Mouse (Mus musculus): ENCODE measurements at regions not wholly inside any gene's neighbourhood (a gene's known extent, or its start where the extent isn't known, plus 50 kb on each side); places are given as distances from the start of the nearest gene placed in this dataset.
"Not testable (repeated sequence)": the region's sequence is repeated elsewhere in the genome, so short reads cannot be mapped to it uniquely, and the experiment has no call there.

GRCm38 (mm10) chr17:6489926-6490564 lies 60.1 kb downstream of the Dynlt1b start:
- in situ Hi-C loops (cut with MboI, MseI) = loop anchor here (5.0 kb wide), 2 partner anchors 168 to 233 kb away; partner anchors contain the start of gene Tmem181a (in 1 of the 2)

- in situ Hi-C loops (cut with MboI, MseI) = loop anchor here (5.0 kb wide), 2 partner anchors 168 to 233 kb away; partner anchors contain the start of gene Tmem181a (in 1 of the 2)
These were observed 60.6 kb downstream of the Dynlt1b start for GRCm38 (mm10) chr17:6490565-6490935.

GRCm38 (mm10) chr17:6492501-6492900 lies 62.6 kb downstream of the Dynlt1b start:
- in situ Hi-C loops (cut with MboI, MseI) = loop anchor here (5.0 kb wide), 2 partner anchors 170 to 235 kb away; partner anchors contain the start of gene Tmem181a (in 1 of the 2)

GRCm38 (mm10) chr17:6492950-6493349 lies 63.0 kb downstream of the Dynlt1b start:
- in situ Hi-C loops (cut with MboI, MseI) = loop anchor here (5.0 kb wide), 2 partner anchors 171 to 236 kb away; partner anchors contain the start of gene Tmem181a (in 1 of the 2)

GRCm38 (mm10) chr17:6496491-6496890 lies 66.6 kb downstream of the Dynlt1b start:
- in situ Hi-C loops (cut with MboI, MseI) = loop anchor here in 1 of 2 experiments (5.0 kb wide), 1 partner anchor 244 kb away; no protein-coding TSS in a partner anchor

GRCm38 (mm10) chr17:6502676-6503075 lies 72.8 kb downstream of the Dynlt1b start:
- in situ Hi-C loops (cut with MboI, MseI) = not testable (repeated sequence)

GRCm38 (mm10) chr17:6505896-6506295 lies 76.0 kb downstream of the Dynlt1b start:
- in situ Hi-C loops (cut with MboI, MseI) = not testable (repeated sequence)

GRCm38 (mm10) chr17:6515128-6515527 lies 85.2 kb downstream of the Dynlt1b start:
- in situ Hi-C loops (cut with MboI, MseI) = loop anchor here in 1 of 2 experiments (5.0 kb wide), 1 partner anchor 288 kb away; no protein-coding TSS in a partner anchor

GRCm38 (mm10) chr17:6519107-6519506 lies 82.4 kb upstream of the Dynlt1c start:
- in situ Hi-C loops (cut with MboI, MseI) = loop anchor here in 1 of 2 experiments (5.0 kb wide), 1 partner anchor 292 kb away; no protein-coding TSS in a partner anchor

GRCm38 (mm10) chr17:6520001-6520400 lies 81.5 kb upstream of the Dynlt1c start:
- in situ Hi-C loops (cut with MboI, MseI) = not testable (repeated sequence)

- in situ Hi-C loops (cut with MboI, MseI) = not testable (repeated sequence)
These were observed 80.7 kb upstream of the Dynlt1c start for GRCm38 (mm10) chr17:6520751-6521150.

- in situ Hi-C loops (cut with MboI, MseI) = not testable (repeated sequence)
These were observed 79.3 kb upstream of the Dynlt1c start for GRCm38 (mm10) chr17:6522185-6522584.

- in situ Hi-C loops (cut with MboI, MseI) = loop anchor here in 1 of 2 experiments (10.0 kb wide), 1 partner anchor 176 kb away; no protein-coding TSS in a partner anchor
These were observed 62.7 kb upstream of the Dynlt1c start for GRCm38 (mm10) chr17:6538723-6539122.

GRCm38 (mm10) chr17:6547064-6547760 lies 54.3 kb upstream of the Dynlt1c start:
- in situ Hi-C loops (cut with MboI, MseI) = not testable (repeated sequence)

GRCm38 (mm10) chr17:6547937-6548336 lies 53.5 kb upstream of the Dynlt1c start:
- in situ Hi-C loops (cut with MboI, MseI) = not testable (repeated sequence)

Measured in T-helper 17 cell (primary cell).